Comparison of ENCODE assay signal across 14 mouse cellular contexts in the genomic region with DNA sequence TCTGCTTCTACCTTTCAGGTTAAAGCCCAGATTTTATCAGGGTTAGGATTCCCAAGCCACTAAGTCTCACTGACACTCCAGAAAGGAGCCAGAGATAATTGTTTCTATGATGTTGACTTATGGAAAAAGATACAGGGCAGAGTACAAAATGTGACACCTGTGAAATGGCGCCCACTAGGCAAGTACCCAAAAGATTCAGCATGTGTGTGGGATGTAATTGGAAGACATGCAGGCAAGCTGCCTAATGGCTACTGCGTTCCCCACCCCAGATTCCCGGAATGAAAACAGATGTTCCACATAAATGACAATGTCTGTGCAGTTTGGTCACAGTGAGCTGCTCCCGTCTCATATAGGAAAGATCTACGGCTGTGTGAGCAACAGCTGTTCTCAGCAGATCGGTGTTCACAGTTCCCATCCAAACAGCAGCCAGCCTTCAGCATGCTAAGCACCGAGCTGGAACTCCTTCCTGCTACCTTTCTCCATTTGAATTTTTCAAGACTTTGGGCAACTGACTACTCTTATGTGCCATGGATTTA.
DNase-seq lines count a peak whose midpoint lies in the region; ATAC-seq and TF ChIP-seq lines count a peak whose summit lies in the region.
"Had no signal": no experiment of that assay in that cellular context is flagged by ENCODE, and none has a peak within 500 bp of the region (broad histone marks: within the 10 kb centered on the region; RNA-seq: fewer than 3 reads in every experiment).

No protein-coding gene starts in this region.

- TF ChIP-seq EP300 in stomach, postnatal 0 days (optimal IDR thresholded peaks at IDR 0.05), result no peak

- no peak overlapping the region for H3K9ac ChIP-seq in forebrain, embryonic 14.5 days (ENCODE audit: low read length)
- no peak overlapping the region for H3K9ac ChIP-seq in forebrain, postnatal 0 days
- H3K9ac ChIP-seq in stomach, embryonic 14.5 days (replicated peaks; ENCODE audit: low read depth, low read length), result no peak overlapping the region
- no peak overlapping the region for H3K9ac ChIP-seq in stomach, postnatal 0 days (ENCODE audit: low read length)
- no peak overlapping the region for H3K9ac ChIP-seq in stomach, embryonic 16.5 days (ENCODE audit: low read length)
- H3K9ac ChIP-seq: intestine, embryonic 15.5 days had no signal

- H3K4me3 ChIP-seq in forebrain, embryonic 14.5 days (ENCODE audit: low read depth, low read length), result no peak overlapping the region
- no peak overlapping the region for H3K4me3 ChIP-seq in forebrain, postnatal 0 days (ENCODE audit: low read depth, low read length)
- no peak overlapping the region for H3K4me3 ChIP-seq in stomach, embryonic 14.5 days (ENCODE audit: low read depth, low read length)
- H3K4me3 ChIP-seq in stomach, postnatal 0 days (ENCODE audit: low read depth, low read length), result no peak overlapping the region
- no peak overlapping the region for H3K4me3 ChIP-seq in stomach, embryonic 16.5 days (replicated peaks; ENCODE audit: low read length)
- H3K4me3 ChIP-seq: erythroblast, embryonic 14.5 days; intestine, embryonic 15.5 days had no signal

- peak; percentile 37 for DNase-seq in forebrain, embryonic 14.5 days (ENCODE audit: low spot score)
- no peak for DNase-seq in forebrain, postnatal 0 days
- peak; percentile 40 for DNase-seq in layer of hippocampus, adult 9-11 months
- no peak for DNase-seq in layer of hippocampus, postnatal 36 days
- DNase-seq in stomach, postnatal 0 days (ENCODE audit: low spot score), result no peak
- DNase-seq in thymus, postnatal 36 days, result no peak
- DNase-seq: adrenal gland, adult 2 months; gastrocnemius, postnatal 14 days; liver had no signal

- H3K4me2 ChIP-seq in forebrain, embryonic 14.5 days (ENCODE audit: low read length), result no peak overlapping the region
- H3K4me2 ChIP-seq in forebrain, postnatal 0 days (ENCODE audit: low read depth), result no peak overlapping the region
- no peak overlapping the region for H3K4me2 ChIP-seq in stomach, embryonic 14.5 days (replicated peaks; ENCODE audit: low read depth, low read length)
- H3K4me2 ChIP-seq in stomach, postnatal 0 days (replicated peaks; ENCODE audit: low read depth), result no peak overlapping the region
- no peak overlapping the region for H3K4me2 ChIP-seq in stomach, embryonic 16.5 days (ENCODE audit: low read depth, low read length)
- H3K4me2 ChIP-seq: intestine, embryonic 15.5 days had no signal

- WGBS in forebrain, embryonic 14.5 days, result 68% methylated on average over 7 of the region's 7 CpGs
- 50% methylated on average over 7 of the region's 7 CpGs for WGBS in forebrain, postnatal 0 days
- 51% methylated on average over 7 of the region's 7 CpGs for WGBS in stomach, embryonic 14.5 days
- 49% methylated on average over 7 of the region's 7 CpGs for WGBS in stomach, postnatal 0 days
- WGBS in stomach, embryonic 16.5 days, result 52% methylated on average over 7 of the region's 7 CpGs

- no peaks in the 10 kb centered on the region for H3K9me3 ChIP-seq in forebrain, embryonic 14.5 days (replicated peaks; ENCODE audit: control insufficient read depth, low read length)
- no peaks in the 10 kb centered on the region for H3K9me3 ChIP-seq in forebrain, postnatal 0 days (ENCODE audit: low read length)
- H3K9me3 ChIP-seq in stomach, embryonic 14.5 days (ENCODE audit: control insufficient read depth, low read depth, low read length), result no peaks in the 10 kb centered on the region
- H3K9me3 ChIP-seq in stomach, postnatal 0 days (ENCODE audit: control insufficient read depth, low read length), result no peaks in the 10 kb centered on the region
- H3K9me3 ChIP-seq in stomach, embryonic 16.5 days (replicated peaks; ENCODE audit: control insufficient read depth, low read length), result no peaks in the 10 kb centered on the region
- H3K9me3 ChIP-seq: intestine, embryonic 15.5 days had no signal

- no peak for TF ChIP-seq CTCF in forebrain, postnatal 0 days (IDR thresholded peaks at IDR 0.05; ENCODE audit: low read depth)
- TF ChIP-seq CTCF in stomach, postnatal 0 days (IDR thresholded peaks at IDR 0.05; ENCODE audit: low read depth), result no peak

- no peaks in the 10 kb centered on the region for H3K36me3 ChIP-seq in forebrain, embryonic 14.5 days (ENCODE audit: control insufficient read depth, insufficient read depth, low read length)
- H3K36me3 ChIP-seq in forebrain, postnatal 0 days (ENCODE audit: insufficient read depth), result no peaks in the 10 kb centered on the region
- H3K36me3 ChIP-seq in stomach, embryonic 14.5 days (ENCODE audit: control insufficient read depth, insufficient read depth, low read length), result no peaks in the 10 kb centered on the region
- H3K36me3 ChIP-seq in stomach, postnatal 0 days (ENCODE audit: control insufficient read depth, insufficient read depth, low read length), result no peaks in the 10 kb centered on the region
- H3K36me3 ChIP-seq in stomach, embryonic 16.5 days (ENCODE audit: control insufficient read depth, insufficient read depth, low read length), result no peaks in the 10 kb centered on the region
- H3K36me3 ChIP-seq: intestine, embryonic 15.5 days had no signal

- no peak for ATAC-seq in forebrain, embryonic 14.5 days
- no peak for ATAC-seq in forebrain, postnatal 0 days
- peak; percentile 59; the same call in 1 of the 2 replicates for ATAC-seq in stomach, embryonic 14.5 days (ENCODE audit: insufficient number of reproducible peaks, insufficient read depth, low FRiP score, low read depth)
- ATAC-seq in stomach, postnatal 0 days (ENCODE audit: low FRiP score, low TSS enrichment), result no peak
- ATAC-seq in stomach, embryonic 16.5 days (ENCODE audit: insufficient read depth, low FRiP score), result peak; percentile 47; the same call in 1 of the 2 replicates
- ATAC-seq: CD4-positive, CD25-positive, alpha-beta regulatory T cell, adult 4 months; intestine, embryonic 15.5 days had no signal

- peak overlapping the region; percentile 77; the same call in 1 of the 2 replicates for H3K27ac ChIP-seq in forebrain, embryonic 14.5 days (ENCODE audit: low read depth, low read length)
- no peak overlapping the region for H3K27ac ChIP-seq in forebrain, postnatal 0 days (ENCODE audit: low read depth, low read length)
- no peak overlapping the region for H3K27ac ChIP-seq in stomach, embryonic 14.5 days (ENCODE audit: low read length)
- H3K27ac ChIP-seq in stomach, postnatal 0 days (replicated peaks), result no peak overlapping the region
- H3K27ac ChIP-seq in stomach, embryonic 16.5 days (ENCODE audit: low read length), result no peak overlapping the region
- H3K27ac ChIP-seq: intestine, embryonic 15.5 days had no signal

- H3K4me1 ChIP-seq in forebrain, embryonic 14.5 days (ENCODE audit: control insufficient read depth, insufficient read depth, low read length), result peaks cover 36% of the 10 kb centered on the region
- H3K4me1 ChIP-seq in forebrain, postnatal 0 days (ENCODE audit: insufficient read depth), result peaks cover 8% of the 10 kb centered on the region; the same call in 1 of the 2 replicates
- H3K4me1 ChIP-seq in stomach, embryonic 14.5 days (ENCODE audit: control insufficient read depth, insufficient read depth, low read length), result peaks cover 14% of the 10 kb centered on the region; the same call in 1 of the 2 replicates
- H3K4me1 ChIP-seq in stomach, postnatal 0 days (replicated peaks; ENCODE audit: control insufficient read depth, insufficient read depth), result no peaks in the 10 kb centered on the region
- peaks cover 10% of the 10 kb centered on the region for H3K4me1 ChIP-seq in stomach, embryonic 16.5 days (ENCODE audit: control insufficient read depth, insufficient read depth, low read length)
- H3K4me1 ChIP-seq: intestine, embryonic 15.5 days had no signal

- H3K27me3 ChIP-seq in forebrain, embryonic 14.5 days (replicated peaks; ENCODE audit: control insufficient read depth, insufficient read depth, low read length), result no peaks in the 10 kb centered on the region
- H3K27me3 ChIP-seq in forebrain, postnatal 0 days (ENCODE audit: insufficient read depth, low read length), result no peaks in the 10 kb centered on the region
- H3K27me3 ChIP-seq in stomach, embryonic 14.5 days (ENCODE audit: control insufficient read depth, insufficient read depth, low read length), result no peaks in the 10 kb centered on the region
- no peaks in the 10 kb centered on the region for H3K27me3 ChIP-seq in stomach, postnatal 0 days (ENCODE audit: control insufficient read depth, insufficient read depth, low read length)
- H3K27me3 ChIP-seq in stomach, embryonic 16.5 days (ENCODE audit: control insufficient read depth, insufficient read depth, low read length), result no peaks in the 10 kb centered on the region
- H3K27me3 ChIP-seq: intestine, embryonic 15.5 days had no signal

Comparison
In these comparisons a context has a peak if more than half of its experiments do, and no peak if none do; other contexts are left out.
1. ATAC-seq: peak in stomach, embryonic 14.5 days (single experiment) and stomach, embryonic 16.5 days (single experiment); none in forebrain, embryonic 14.5 days (single experiment), forebrain, postnatal 0 days (single experiment) and stomach, postnatal 0 days (single experiment).
2. DNase-seq: peak in forebrain, embryonic 14.5 days (single experiment) and layer of hippocampus, adult 9-11 months (single experiment); none in forebrain, postnatal 0 days (single experiment), layer of hippocampus, postnatal 36 days (0 of 2), stomach, postnatal 0 days (single experiment) and thymus, postnatal 36 days (0 of 2).